ENCODE assay signal across 15 mouse cellular contexts in the genomic region with DNA sequence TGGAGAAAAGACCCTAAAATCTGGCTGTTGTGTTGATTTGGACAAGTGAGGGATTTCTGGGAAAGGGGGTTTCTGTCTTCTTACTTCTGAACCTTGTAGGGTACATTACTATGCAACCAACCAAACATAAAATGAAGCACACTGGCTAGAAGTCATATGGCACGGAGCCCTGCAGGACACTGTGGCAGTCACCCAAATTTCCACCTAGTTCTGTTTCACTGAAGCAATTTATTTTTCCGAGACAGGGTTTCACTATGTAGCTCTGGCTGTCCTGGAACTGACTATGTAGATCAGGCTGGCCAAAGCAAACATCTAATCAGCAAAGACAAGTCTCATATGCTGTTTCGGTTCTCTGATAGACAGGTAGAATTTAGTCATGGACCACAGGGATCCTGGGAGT. TPM values are rescaled to one million over a fixed set of nuclear protein-coding genes. Genes with fewer than 3 reads are reported as not detected.
A peak's percentile ranks its signal among the peaks of the same experiment; 100 is the strongest.
DNase-seq lines count a peak whose midpoint lies in the region; ATAC-seq and TF ChIP-seq lines count a peak whose summit lies in the region.
"Had no signal": no experiment of that assay in that cellular context is flagged by ENCODE, and none has a peak within 500 bp of the region (broad histone marks: within the 10 kb centered on the region; RNA-seq: fewer than 3 reads in every experiment).

No protein-coding gene starts in this region.

- H3K4me3 ChIP-seq in heart, adult 2 months, result no peak overlapping the region
- H3K4me3 ChIP-seq in heart, embryonic 11.5 days (ENCODE audit: low read depth, low read length), result no peak overlapping the region
- H3K4me3 ChIP-seq: embryonic facial prominence, embryonic 15.5 days; hindbrain, embryonic 10.5 days had no signal

- H3K4me2 ChIP-seq in heart, embryonic 11.5 days, result no peak overlapping the region
- H3K4me2 ChIP-seq: embryonic facial prominence, embryonic 15.5 days had no signal

- no peaks in the 10 kb centered on the region for H3K4me1 ChIP-seq in heart, adult 2 months (ENCODE audit: control insufficient read depth, insufficient read depth, low read length)
- no peaks in the 10 kb centered on the region for H3K4me1 ChIP-seq in heart, embryonic 11.5 days (ENCODE audit: control insufficient read depth, insufficient read depth, low read length)
- H3K4me1 ChIP-seq: embryonic facial prominence, embryonic 15.5 days; hindbrain, embryonic 10.5 days had no signal

- no peak for TF ChIP-seq CTCF in heart, adult 2 months (IDR thresholded peaks at IDR 0.05)

- no peaks in the 10 kb centered on the region for H3K36me3 ChIP-seq in heart, adult 2 months (ENCODE audit: control insufficient read depth, insufficient read depth, low read length)
- H3K36me3 ChIP-seq in heart, embryonic 11.5 days (ENCODE audit: control insufficient read depth, insufficient read depth, low read length), result peaks cover 3% of the 10 kb centered on the region; the same call in 1 of the 2 replicates
- H3K36me3 ChIP-seq: embryonic facial prominence, embryonic 15.5 days had no signal

- no peaks in the 10 kb centered on the region for H3K79me2 ChIP-seq in heart, adult 2 months (replicated peaks; ENCODE audit: control insufficient read depth, insufficient read depth, low read length)

- H3K9me3 ChIP-seq in heart, embryonic 11.5 days (replicated peaks; ENCODE audit: control insufficient read depth, low read length), result no peaks in the 10 kb centered on the region
- H3K9me3 ChIP-seq: embryonic facial prominence, embryonic 15.5 days; hindbrain, embryonic 10.5 days had no signal

- DNase-seq in adrenal gland, adult 2 months, result peak; percentile 38
- no peak for DNase-seq in adrenal gland, adult 18-20 months (ENCODE audit: low spot score in 2 of 2)
- peak; percentile 39 to 42 for DNase-seq in heart, adult 2 months
- peak; percentile 57 to 64 for DNase-seq in cerebellum, adult 18-20 months
- peak; percentile 21 to 44 for DNase-seq in heart, adult 9 months (ENCODE audit: low spot score in 2 of 2)
- no peak for DNase-seq in thymus, postnatal 4 days
- no peak for DNase-seq in liver

- TF ChIP-seq POLR2A in heart, adult 2 months (IDR thresholded peaks at IDR 0.05; ENCODE audit: insufficient read depth, low read depth, low read length), result no peak

- no peaks in the 10 kb centered on the region for H3K27me3 ChIP-seq in heart, adult 2 months (ENCODE audit: control insufficient read depth, insufficient read depth, low read length)
- no peaks in the 10 kb centered on the region for H3K27me3 ChIP-seq in heart, embryonic 11.5 days (ENCODE audit: control insufficient read depth, insufficient read depth, low read length)
- H3K27me3 ChIP-seq: embryonic facial prominence, embryonic 15.5 days had no signal

- no peak for TF ChIP-seq EP300 in heart, adult 2 months (IDR thresholded peaks at IDR 0.05; ENCODE audit: insufficient read depth, low read depth, low read length)

- 36% methylated on average over 3 of the region's 3 CpGs for WGBS in heart, adult 2 months
- WGBS in heart, embryonic 11.5 days (ENCODE audit: insufficient replicate concordance), result 82% methylated on average over 3 of the region's 3 CpGs

- H3K27ac ChIP-seq in heart, adult 2 months, result no peak overlapping the region
- H3K27ac ChIP-seq in heart, embryonic 11.5 days (ENCODE audit: low read depth, low read length), result no peak overlapping the region
- H3K27ac ChIP-seq: embryonic facial prominence, embryonic 15.5 days; hindbrain, embryonic 10.5 days; kidney, postnatal 0 days had no signal

- no peak overlapping the region for H3K9ac ChIP-seq in heart, adult 2 months (ENCODE audit: low read depth, low read length)
- no peak overlapping the region for H3K9ac ChIP-seq in heart, embryonic 11.5 days (ENCODE audit: low read depth, low read length)
- H3K9ac ChIP-seq: embryonic facial prominence, embryonic 15.5 days had no signal

- intact Hi-C loops in heart, adult 2 months (cut with DNase I), result no loop called here

- ATAC-seq in heart, embryonic 11.5 days (replicated peaks; ENCODE audit: insufficient number of reproducible peaks, low FRiP score, low TSS enrichment), result no peak

RNA-seq across cellular contexts. Expression of a gene that starts 14.6 kb away (rescaled TPM):
- total RNA-seq in adrenal gland, adult 2 months (2021), result 10 to 100 TPM in 1 of 2 experiments, 1 to 10 TPM in 1; 7.6 to 13.0 TPM
- polyA plus RNA-seq in adrenal gland, adult 2 months (2012; rRNA removed), result 18.5 and 21.7 TPM in 2 replicates
- total RNA-seq in adrenal gland, adult 18-20 months (2021), result 10 to 100 TPM in 1 of 2 experiments, 1 to 10 TPM in 1; 9.0 to 10.1 TPM
- 1 to 10 TPM; 6.7 to 7.6 TPM for total RNA-seq in heart, adult 2 months (2021)
- polyA plus RNA-seq in heart, adult 2 months (2012; rRNA removed), result 10.1 and 15.6 TPM in 2 replicates
- polyA plus RNA-seq in heart, embryonic 11.5 days (2014; fragmentation: Nextera tagmentation; extraction: Ambion mirVana), result 6.2 and 7.9 TPM in 2 replicates

RNA-seq across cellular contexts. Expression of a gene that starts 14.8 kb away (rescaled TPM):
- 10 to 100 TPM; 27.9 to 28.5 TPM for total RNA-seq in adrenal gland, adult 2 months (2021)
- 33.7 and 37.7 TPM in 2 replicates for polyA plus RNA-seq in adrenal gland, adult 2 months (2012; rRNA removed)
- total RNA-seq in adrenal gland, adult 18-20 months (2021), result 10 to 100 TPM; 24.1 to 27.0 TPM
- 10 to 100 TPM; 15.8 to 19.8 TPM for total RNA-seq in heart, adult 2 months (2021)
- 12.5 and 15.8 TPM in 2 replicates for polyA plus RNA-seq in heart, adult 2 months (2012; rRNA removed)
- polyA plus RNA-seq in heart, embryonic 11.5 days (2014; fragmentation: Nextera tagmentation; extraction: Ambion mirVana), result 25.3 and 29.9 TPM in 2 replicates

RNA-seq across cellular contexts. Expression of a gene that starts 29.6 kb away (rescaled TPM):
- total RNA-seq in adrenal gland, adult 2 months (2021), result not detected
- 0.19 and 0.20 TPM in 2 replicates for polyA plus RNA-seq in adrenal gland, adult 2 months (2012; rRNA removed)
- total RNA-seq in adrenal gland, adult 18-20 months (2021), result not detected
- total RNA-seq in heart, adult 2 months (2021), result under 1 TPM; 0.20 to 0.37 TPM
- polyA plus RNA-seq in heart, adult 2 months (2012; rRNA removed), result 1.9 and 3.2 TPM in 2 replicates
- not detected in 2 replicates for polyA plus RNA-seq in heart, embryonic 11.5 days (2014; fragmentation: Nextera tagmentation; extraction: Ambion mirVana)
- total RNA-seq: neutrophil, adult 5-6 weeks had no signal
- polyA plus RNA-seq: kidney, postnatal 0 days; liver, embryonic 16.5 days had no signal

RNA-seq across cellular contexts. Expression of a gene that starts 39.4 kb away (rescaled TPM):
- total RNA-seq in adrenal gland, adult 2 months (2021), result 10 to 100 TPM; 20.4 to 21.9 TPM
- polyA plus RNA-seq in adrenal gland, adult 2 months (2012; rRNA removed), result 18.7 and 18.8 TPM in 2 replicates
- total RNA-seq in adrenal gland, adult 18-20 months (2021), result 10 to 100 TPM; 21.7 to 25.2 TPM
- 1 to 10 TPM; 7.6 TPM for total RNA-seq in heart, adult 2 months (2021)
- polyA plus RNA-seq in heart, adult 2 months (2012; rRNA removed), result 10.4 and 15.2 TPM in 2 replicates
- polyA plus RNA-seq in heart, embryonic 11.5 days (2014; fragmentation: Nextera tagmentation; extraction: Ambion mirVana), result 20.5 and 21.7 TPM in 2 replicates

RNA-seq across cellular contexts. Expression of a gene that starts 43.7 kb away (rescaled TPM):
- total RNA-seq in adrenal gland, adult 2 months (2021), result not detected
- 0.18 TPM in 1 of 2 replicates, not detected in the other for polyA plus RNA-seq in adrenal gland, adult 2 months (2012; rRNA removed)
- total RNA-seq in adrenal gland, adult 18-20 months (2021), result not detected
- not detected for total RNA-seq in heart, adult 2 months (2021)
- not detected in 2 replicates for polyA plus RNA-seq in heart, adult 2 months (2012; rRNA removed)
- 0.14 and 0.20 TPM in 2 replicates for polyA plus RNA-seq in heart, embryonic 11.5 days (2014; fragmentation: Nextera tagmentation; extraction: Ambion mirVana)
- total RNA-seq: left cerebral cortex, adult 8-10 months; midbrain, postnatal 0 days; neutrophil, adult 5-6 weeks had no signal
- polyA plus RNA-seq: hindbrain, embryonic 10.5 days; kidney, postnatal 0 days; liver, embryonic 16.5 days; midbrain, postnatal 0 days had no signal

Comparison
In these comparisons a context has a peak if more than half of its experiments do, and no peak if none do; other contexts are left out.
1. DNase-seq: peak in adrenal gland, adult 2 months (single experiment), heart, adult 2 months (2 of 2), cerebellum, adult 18-20 months (2 of 2) and heart, adult 9 months (2 of 2); none in adrenal gland, adult 18-20 months (0 of 2), thymus, postnatal 4 days (single experiment) and liver (single experiment).